Mouse (Mus musculus) forebrain, embryonic 13.5 days (tissue): ENCODE measurements at regions not wholly inside any gene's neighbourhood (a gene's known extent, or its start where the extent isn't known, plus 50 kb on each side); places are given as distances from the start of the nearest gene placed in this dataset.
"Not testable (repeated sequence)": the region's sequence is repeated elsewhere in the genome, so short reads cannot be mapped to it uniquely, and the experiment has no call there.

ENCODE experiments used
- ATAC-seq: fragments of 200-750 bp; cut with Nextera tagmentation; 2 replicates; pipeline ENCODE4 v1.8.0; 2017
- H3K27ac ChIP-seq: fragments of 300-500 bp; sonication (generic); 2 replicates; pipeline ENCODE4 v1.5.1; 2015; ENCODE audit warnings: inconsistent platforms, mild to moderate bottlenecking, moderate library complexity
- H3K27me3 ChIP-seq: fragments of 300-500 bp; sonication (generic); 2 replicates; pipeline ENCODE4 v1.6.1; 2015; ENCODE audit warnings: mild to moderate bottlenecking, inconsistent platforms
- H3K36me3 ChIP-seq: fragments of 300-500 bp; sonication (generic); 2 replicates; pipeline ENCODE4 v1.6.1; 2015; ENCODE audit warnings: mild to moderate bottlenecking, inconsistent platforms; ENCODE audit not compliant: poor library complexity, severe bottlenecking
- H3K4me1 ChIP-seq: fragments of 300-500 bp; sonication (generic); 2 replicates; pipeline ENCODE4 v1.6.1; 2015; ENCODE audit warnings: inconsistent platforms
- H3K4me2 ChIP-seq: fragments of 300-500 bp; sonication (generic); 2 replicates; pipeline ENCODE4 v1.6.1; 2015; ENCODE audit warnings: inconsistent platforms, mild to moderate bottlenecking, moderate library complexity
- H3K4me3 ChIP-seq: fragments of 300-500 bp; sonication (generic); 2 replicates; pipeline ENCODE4 v1.5.1; 2015; ENCODE audit warnings: mild to moderate bottlenecking, inconsistent platforms
- H3K9ac ChIP-seq: fragments of 300-500 bp; sonication (generic); 2 replicates; pipeline ENCODE4 v1.6.1; 2015; ENCODE audit warnings: mild to moderate bottlenecking, inconsistent platforms
- H3K9me3 ChIP-seq: fragments of 300-500 bp; sonication (generic); replicated peaks from 2 replicates; pipeline ENCODE4 v1.6.1; 2016; ENCODE audit warnings: inconsistent platforms
- WGBS: fragments of 180-500 bp; shearing (Covaris S2); methylation state at CpG from one replicate; pipeline ENCODE4 v1.1.7; 2015; 5-methylcytosine and 5-hydroxymethylcytosine counted together

GRCm38 (mm10) chr3:44991467-44991992 lies 386.7 kb upstream of the Pcdh10 start:
- not testable (repeated sequence) for H3K4me3 ChIP-seq, H3K9ac ChIP-seq, H3K4me2 ChIP-seq, H3K27ac ChIP-seq, H3K36me3 ChIP-seq, H3K27me3 ChIP-seq, H3K4me1 ChIP-seq, H3K9me3 ChIP-seq
- peak; percentile 81; the same call in 1 of the 2 replicates for ATAC-seq
- WGBS = 95% methylated on average over 4 of the region's 4 CpGs
